Mouse (Mus musculus) CH12.LX (cell line): ENCODE measurements around the gene Ssbp3. TPM values are rescaled to one million over a fixed set of nuclear protein-coding genes. Genes with fewer than 3 reads are reported as not detected.
A peak's percentile ranks its signal among the peaks of the same experiment; 100 is the strongest.

Experiments used
- DNase-seq: peaks from one replicate; pipeline ENCODE4 v3.0.0-alpha.2; 2013; ENCODE audit errors: extremely low read depth
- H3K27ac ChIP-seq: 2 replicates; pipeline ENCODE4 v1.5.1; 2012; ENCODE audit warnings: low read depth, mild to moderate bottlenecking, control low read depth, moderate library complexity; ENCODE audit not compliant: insufficient read depth
- H3K27me3 ChIP-seq: replicated peaks from 2 replicates; pipeline ENCODE3; 2012; ENCODE audit warnings: inconsistent platforms
- H3K36me3 ChIP-seq, 2 experiments: replicated peaks in 1 of 2; 2 replicates each; pipeline versions ENCODE3 to v1.6.1; 2012; ENCODE audit warnings: inconsistent platforms in 1 of 2, low read length in 1 of 2, mild to moderate bottlenecking in 1 of 2, mixed read lengths in 1 of 2, moderate library complexity in 1 of 2; ENCODE audit not compliant: control insufficient read depth in 1 of 2, insufficient read depth in 1 of 2
- H3K4me1 ChIP-seq, 2 experiments: 2 replicates each; pipeline ENCODE4 v1.6.1; 2012; ENCODE audit warnings: inconsistent platforms in 1 of 2, moderate library complexity in 1 of 2; ENCODE audit not compliant: insufficient read depth in 2 of 2, control insufficient read depth in 1 of 2
- H3K4me2 ChIP-seq: 2 replicates; pipeline ENCODE4 v1.6.1; 2012; ENCODE audit warnings: low read depth, mild to moderate bottlenecking, control low read depth; ENCODE audit not compliant: poor library complexity, insufficient read depth, severe bottlenecking
- H3K4me3 ChIP-seq, 3 experiments: fragments of 150-350 bp in 1 of 3; sonication (generic) in 1 of 3; replicated peaks in 1 of 3; 2 replicates each; pipeline versions ENCODE3 to v1.5.1; 2011 to 2012; ENCODE audit warnings: low read depth in 2 of 3, low read length in 2 of 3, mild to moderate bottlenecking in 2 of 3, moderate library complexity in 2 of 3, control low read depth in 1 of 3, improper control_type of control experiment in 1 of 3, inconsistent platforms in 1 of 3, mixed read lengths in 1 of 3; ENCODE audit not compliant: poor library complexity in 1 of 3
- H3K79me2 ChIP-seq: replicated peaks from 2 replicates; pipeline ENCODE4 v1.6.1; 2012; ENCODE audit warnings: mild to moderate bottlenecking, moderate library complexity; ENCODE audit not compliant: control insufficient read depth, poor library complexity, insufficient read depth, severe bottlenecking; ENCODE audit errors: extremely low read depth
- H3K9ac ChIP-seq: 2 replicates; pipeline ENCODE4 v1.6.1; 2012; ENCODE audit warnings: low read depth, mild to moderate bottlenecking, control low read depth, moderate library complexity; ENCODE audit not compliant: insufficient read depth
- H3K9me3 ChIP-seq: replicated peaks from 2 replicates; pipeline ENCODE3; 2012; ENCODE audit warnings: low read length, inconsistent platforms, mixed read lengths
- CTCF ChIP-seq, 2 experiments: IDR thresholded peaks in 1 of 2; conservative IDR thresholded peaks in 1 of 2; 2 replicates each; pipeline ENCODE4 v1.5.1; 2011 to 2012; ENCODE audit warnings: low read depth in 2 of 2, low read length in 2 of 2, improper control_type of control experiment in 1 of 2, inconsistent platforms in 1 of 2, mild to moderate bottlenecking in 1 of 2, moderate library complexity in 1 of 2
- ELF1 ChIP-seq: IDR thresholded peaks from 2 replicates; pipeline ENCODE4 v1.6.1; 2014; ENCODE audit warnings: low read depth, mild to moderate bottlenecking, inconsistent platforms, low read length, improper control_type of control experiment
- EP300 ChIP-seq: IDR thresholded peaks from 2 replicates; pipeline ENCODE4 v1.6.1; 2011; ENCODE audit warnings: low read length, improper control_type of control experiment
- HCFC1 ChIP-seq: IDR thresholded peaks from 2 replicates; pipeline ENCODE4 v1.6.1; 2012; ENCODE audit warnings: low read depth, mild to moderate bottlenecking, inconsistent platforms, low read length, improper control_type of control experiment
- JUND ChIP-seq: conservative IDR thresholded peaks from 2 replicates; pipeline ENCODE4 v1.6.1; 2011; ENCODE audit warnings: low read depth, low read length, improper control_type of control experiment
- KAT2A ChIP-seq: IDR thresholded peaks from 2 replicates; pipeline ENCODE4 v1.6.1; 2012; ENCODE audit warnings: low read length, improper control_type of control experiment, inconsistent platforms; ENCODE audit not compliant: insufficient replicate concordance
- MAFK ChIP-seq: IDR thresholded peaks from 2 replicates; pipeline ENCODE4 v1.6.1; 2011; ENCODE audit warnings: low read length, improper control_type of control experiment; ENCODE audit not compliant: insufficient replicate concordance
- MEF2A ChIP-seq: IDR thresholded peaks from 2 replicates; pipeline ENCODE4 v1.6.1; 2014; ENCODE audit warnings: low read depth, mild to moderate bottlenecking, inconsistent platforms, low read length, improper control_type of control experiment, borderline replicate concordance
- MYC ChIP-seq: IDR thresholded peaks from 2 replicates; pipeline ENCODE4 v1.6.1; 2011; ENCODE audit warnings: low read depth, mild to moderate bottlenecking, improper control_type of control experiment, low read length
- NELFE ChIP-seq: IDR thresholded peaks from 2 replicates; pipeline ENCODE4 v1.6.1; 2011; ENCODE audit warnings: low read depth, low read length, improper control_type of control experiment
- NRF1 ChIP-seq: IDR thresholded peaks from 2 replicates; pipeline ENCODE4 v1.6.1; 2014; ENCODE audit warnings: low read depth, mild to moderate bottlenecking, inconsistent platforms, low read length, improper control_type of control experiment, moderate library complexity
- PAX5 ChIP-seq: IDR thresholded peaks from 2 replicates; pipeline ENCODE4 v1.6.1; 2012; ENCODE audit warnings: low read length, inconsistent platforms, mixed read lengths
- RCOR1 ChIP-seq: conservative IDR thresholded peaks from 2 replicates; pipeline ENCODE4 v1.6.1; 2012; ENCODE audit warnings: low read depth, mild to moderate bottlenecking, inconsistent platforms, low read length, improper control_type of control experiment
- SIN3A ChIP-seq: IDR thresholded peaks from 2 replicates; pipeline ENCODE4 v1.6.1; 2012; ENCODE audit warnings: low read length, improper control_type of control experiment, inconsistent platforms
- SMC3 ChIP-seq: IDR thresholded peaks from 2 replicates; pipeline ENCODE4 v1.6.1; 2011; ENCODE audit warnings: low read depth, low read length, improper control_type of control experiment
- TBP ChIP-seq: conservative IDR thresholded peaks from 2 replicates; pipeline ENCODE4 v1.6.1; 2011; ENCODE audit warnings: low read depth, low read length, improper control_type of control experiment
- UBTF ChIP-seq: IDR thresholded peaks from 2 replicates; pipeline ENCODE4 v1.6.1; 2012; ENCODE audit warnings: low read depth, mild to moderate bottlenecking, inconsistent platforms, low read length, improper control_type of control experiment, moderate library complexity
- USF1 ChIP-seq: IDR thresholded peaks from 2 replicates; pipeline ENCODE4 v1.6.1; 2014; ENCODE audit warnings: low read depth, mild to moderate bottlenecking, inconsistent platforms, low read length, improper control_type of control experiment
- USF2 ChIP-seq: conservative IDR thresholded peaks from 2 replicates; pipeline ENCODE4 v1.6.1; 2011; ENCODE audit warnings: low read depth, low read length, improper control_type of control experiment
- ZC3H11A ChIP-seq: IDR thresholded peaks from 2 replicates; pipeline ENCODE4 v1.6.1; 2012; ENCODE audit warnings: low read depth, mild to moderate bottlenecking, inconsistent platforms, low read length, improper control_type of control experiment
- ZMIZ1 ChIP-seq: IDR thresholded peaks from 2 replicates; pipeline ENCODE4 v1.6.1; 2012; ENCODE audit warnings: low read depth, mild to moderate bottlenecking, inconsistent platforms, low read length, improper control_type of control experiment
- ZNF384 ChIP-seq: IDR thresholded peaks from 2 replicates; pipeline ENCODE4 v1.6.1; 2012; ENCODE audit warnings: low read depth, low read length, improper control_type of control experiment, inconsistent platforms
- dilution Hi-C: fragments of 300-500 bp; cut with MboI; formaldehyde crosslinking; loops from 2 replicates; pipeline ENCODE4 v1.14.3; 2020; ENCODE audit warnings: low sequenced_read_pairs; ENCODE audit not compliant: extremely low pct_unique_long_range_greater_than_20kb, extremely low pct_ligation_motif_present
- in situ Hi-C: fragments of 300-500 bp; cut with MboI; formaldehyde crosslinking; loops from 3 replicates; pipeline ENCODE4 v1.14.3; 2019; ENCODE audit warnings: low sequenced_read_pairs, low pct_ligation_motif_present, low pct_unique_long_range_greater_than_20kb, mixed read lengths
- polyA plus RNA-seq: library from polyadenylated mRNA; unstranded; fragments of >175 nt; gene quantifications from 2 replicates; pipeline ENCODE4 v1.2.1, GENCODE M21; 2012; ENCODE audit warnings: low read depth; ENCODE audit not compliant: insufficient read length
- total RNA-seq, 2 experiments: library from RNA; depleted of rRNA; stranded (reverse); fragments of 300-350 nt in 1 of 2; fragments of >200 nt in 1 of 2; gene quantifications; 2 replicates each; pipeline ENCODE4 v1.2.3; 2012 to 2014

Gene Ssbp3
- total and polyA plus RNA-seq, 3 experiments: 32.4 to 129 (median 76.5) TPM

- Histone ChIP-seq H3K4me2 (no peak overlapping the region), H3K36me3 (peaks cover 2 to 65% of the 10 kb centered on the region in 2 experiments), H3K9ac (no peak overlapping the region), H3K27me3 (no peaks in the 10 kb centered on the region), H3K4me3 (no peak overlapping the region), H3K79me2 (peaks cover 6% of the 10 kb centered on the region; the same call in 1 of the 2 replicates), H3K27ac (no peak overlapping the region), H3K9me3 (no peaks in the 10 kb centered on the region), H3K4me1 (peaks cover 36 to 94% of the 10 kb centered on the region in 2 experiments)
- in situ Hi-C loops: no loop called here
- TF ChIP-seq MYC (no peak), SMC3 (no peak), NRF1 (no peak), ZMIZ1 (no peak), SIN3A (no peak), ELF1 (no peak), HCFC1 (no peak), ZC3H11A (no peak), CTCF (conservative IDR thresholded peaks at IDR 0.05 in 1 of 2, IDR thresholded peaks at IDR 0.05 in 1 of 2; ENCODE audit: low read depth in 2 of 2, low read length in 2 of 2) (no peak), KAT2A (no peak)
- dilution Hi-C loops: no loop called here
- no peak for DNase-seq
These were observed 38.0 kb downstream of the Ssbp3 start for GRCm38 (mm10) chr4:106948546-106948945.

DNA sequence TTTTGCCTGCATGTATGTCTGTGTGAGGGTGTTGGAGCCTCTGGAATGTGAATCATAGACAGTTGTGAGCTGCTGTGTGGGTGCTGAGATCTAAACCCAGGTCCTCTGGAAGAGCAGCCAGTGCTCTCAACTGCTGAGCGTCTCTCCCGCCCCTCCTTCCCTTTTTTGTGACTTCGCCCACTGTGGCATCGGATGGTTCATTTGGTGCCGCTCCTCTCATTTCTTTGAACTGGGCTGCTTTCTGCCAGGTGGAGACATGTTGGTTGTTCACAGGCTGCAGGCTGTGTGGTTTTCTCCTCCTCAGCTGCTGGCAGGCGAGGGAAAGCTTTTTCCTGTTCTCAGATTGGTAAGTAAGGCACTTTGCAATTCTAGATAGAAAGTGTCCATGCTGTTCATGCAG is 38.7 kb downstream of the Ssbp3 start:
- Histone ChIP-seq H3K9me3 (no peaks in the 10 kb centered on the region), H3K36me3 (peaks cover 2 to 70% of the 10 kb centered on the region in 2 experiments), H3K79me2 (peaks cover 6% of the 10 kb centered on the region; the same call in 1 of the 2 replicates), H3K27ac (peak overlapping the region; percentile 31; the same call in 1 of the 2 replicates), H3K4me2 (no peak overlapping the region), H3K4me1 (peaks cover 31 to 89% of the 10 kb centered on the region in 2 experiments), H3K9ac (peak overlapping the region; percentile 20; the same call in 1 of the 2 replicates), H3K27me3 (no peaks in the 10 kb centered on the region), H3K4me3 (no peak overlapping the region)
- TF ChIP-seq JUND: no peak
- TF ChIP-seq NRF1: no peak
- no peak for TF ChIP-seq HCFC1
- TF ChIP-seq ZC3H11A: no peak
- no peak for TF ChIP-seq KAT2A
- TF ChIP-seq MAFK: no peak
- TF ChIP-seq ELF1: no peak
- no peak for TF ChIP-seq MYC
- no peak for TF ChIP-seq EP300
- TF ChIP-seq USF2: no peak
- no peak for TF ChIP-seq NELFE
- TF ChIP-seq SIN3A: no peak
- no peak for TF ChIP-seq RCOR1
- no peak for TF ChIP-seq ZNF384
- no peak for TF ChIP-seq UBTF
- TF ChIP-seq MEF2A: no peak
- no peak for TF ChIP-seq TBP
- no peak for TF ChIP-seq PAX5
- TF ChIP-seq USF1: no peak
- in situ Hi-C loops (no loop called here), dilution Hi-C loops (no loop called here)
- DNase-seq: no peak
